Mouse (Mus musculus) cortical plate, adult 2 months (tissue): Measurements from ENCODE around the gene Tcap.

Source experiments
- CTCF ChIP-seq: fragments of 200-500 bp; IDR thresholded peaks from 2 replicates; pipeline ENCODE4 v1.5.1; 2011; ENCODE audit warnings: mild to moderate bottlenecking, control low read depth, low read length; ENCODE audit not compliant: insufficient read depth; ENCODE audit errors: extremely low read depth
- POLR2A ChIP-seq: fragments of 200-500 bp; IDR thresholded peaks from 2 replicates; pipeline ENCODE4 v1.6.1; 2011; ENCODE audit warnings: mild to moderate bottlenecking, low read length, control low read depth; ENCODE audit not compliant: insufficient read depth; ENCODE audit errors: extremely low read depth

DNA sequence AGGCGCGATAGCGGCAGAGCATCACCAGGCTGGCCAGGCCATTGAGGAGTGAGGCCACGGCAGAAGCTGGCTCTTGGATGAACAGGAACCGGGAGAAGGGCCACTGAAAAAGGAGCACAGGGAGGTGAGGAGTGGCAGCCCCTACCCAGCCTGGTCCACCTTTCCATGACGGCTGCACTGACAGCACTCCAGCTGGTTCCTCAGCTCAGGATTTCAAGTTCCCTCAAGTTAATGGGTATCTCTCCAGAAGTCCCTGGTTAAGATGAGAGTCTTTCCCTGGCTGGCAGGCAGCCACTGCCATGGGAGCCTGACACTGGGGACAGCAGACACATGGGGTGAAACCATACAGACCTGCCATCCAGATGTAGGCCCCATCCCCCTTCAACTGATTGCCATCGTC, 14.3 kb downstream of the Tcap start:
- no peak for TF ChIP-seq POLR2A
- TF ChIP-seq CTCF, result no peak
